Mouse (Mus musculus) brain, adult 10 weeks (tissue): ENCODE data around the gene Ttc22. TPM values are rescaled to one million over a fixed set of nuclear protein-coding genes. Genes with fewer than 3 reads are reported as not detected.

Experiments
- polyA plus RNA-seq: library from polyadenylated mRNA; stranded (reverse); fragments of 350-450 nt; fragmentation: Illumina TruSeq; extraction: RNeasy Lipid Tissue Mini Kit (QIAGEN cat#74804); gene quantifications from one replicate; pipeline ENCODE4 v1.2.3, GENCODE M21; 2015; ENCODE audit warnings: low read depth, low replicate concordance

Ttc22 gene
- polyA plus RNA-seq: 1.2 TPM

GRCm38 (mm10) chr4:106622030-106622493, at the start of gene Ttc22:
Gene Ttc22 (plus strand): TSS chr4:106622432.

GRCm38 (mm10) chr4:106617056-106617455, 5.2 kb upstream of the Ttc22 start, which contains the start of gene Lexm:
Gene Lexm (minus strand): TSS chr4:106617241.

GRCm38 (mm10) chr4:106650833-106651527, 28.7 kb downstream of the Ttc22 start, which contains the start of gene Pars2:
Gene Pars2 (plus strand): TSS chr4:106651069.

GRCm38 (mm10) chr4:106678442-106679118, 56.3 kb downstream of the Ttc22 start, which contains the start of gene Ttc4:
Gene Ttc4 (minus strand): TSS chr4:106678944.

Other genes with a start within 250 kb of the Ttc22 start
- 1.5 TPM for gene Pcsk9, start 158.1 kb upstream of the Ttc22 start, polyA plus RNA-seq
- gene Bsnd, start 130.1 kb upstream of the Ttc22 start, polyA plus RNA-seq: not detected
- 60.0 TPM for gene Dhcr24, start 61.4 kb upstream of the Ttc22 start, polyA plus RNA-seq
- gene Lexm, start 5.2 kb upstream of the Ttc22 start, polyA plus RNA-seq: 0.48 TPM
- 9.3 TPM for gene Pars2, start 28.6 kb downstream of the Ttc22 start, polyA plus RNA-seq
- 80.4 TPM for gene Ttc4, start 56.5 kb downstream of the Ttc22 start, polyA plus RNA-seq
- gene Mroh7, start 108.5 kb downstream of the Ttc22 start, polyA plus RNA-seq: 5.3 TPM
- gene Fam151a, start 111.5 kb downstream of the Ttc22 start, polyA plus RNA-seq: not detected
- gene Acot11, start 182.6 kb downstream of the Ttc22 start, polyA plus RNA-seq: 22.6 TPM